Mouse (Mus musculus) left cerebral cortex, adult 2 months (tissue): ENCODE data around the gene Ccdc146. TPM values are rescaled to one million over a fixed set of nuclear protein-coding genes. Genes with fewer than 3 reads are reported as not detected.
"Not testable (repeated sequence)": the region's sequence is repeated elsewhere in the genome, so short reads cannot be mapped to it uniquely, and the experiment has no call there.

Experiments
- DNase-seq, 2 experiments: peaks; one replicate each; pipeline ENCODE4 v3.0.0; 2021 to 2022; ENCODE audit warnings: low spot score in 2 of 2, mixed read lengths in 1 of 2; ENCODE audit errors: extremely low spot score in 1 of 2
- H3K27ac ChIP-seq: fragments of 200-600 bp; 2 replicates; pipeline ENCODE4 v1.8.1; 2022
- H3K4me3 ChIP-seq: fragments of 200-600 bp; 2 replicates; pipeline ENCODE4 v1.8.1; 2022
- CTCF ChIP-seq: fragments of 200-600 bp; IDR thresholded peaks from 2 replicates; pipeline ENCODE4 v1.8.1; 2022; ENCODE audit warnings: antibody characterized with exemption, mild to moderate bottlenecking, moderate library complexity
- intact Hi-C: fragments of 180-260 bp; cut with DNase I; formaldehyde crosslinking; loops from one replicate; pipeline ENCODE4 v1.15.1; 2025
- total RNA-seq, 2 experiments: library from RNA; stranded (reverse); gene quantifications; 2 replicates each; pipeline ENCODE4 v1.2.3; 2021

The Ccdc146 gene
- total RNA-seq, 2 experiments from 2014 or later = 0.20 to 0.40 TPM

GRCm38 (mm10) chr5:21300058-21300457 is 124.4 kb downstream of the Ccdc146 start:
- H3K27ac ChIP-seq = no peak overlapping the region
- no peak for TF ChIP-seq CTCF
- H3K4me3 ChIP-seq = no peak overlapping the region
- intact Hi-C loops = no loop called here
- DNase-seq = no peak

GRCm38 (mm10) chr5:21299076-21299755 is 125.3 kb downstream of the Ccdc146 start:
- DNase-seq = no peak
- intact Hi-C loops = no loop called here

GRCm38 (mm10) chr5:21295683-21296082 is 128.8 kb downstream of the Ccdc146 start:
- Histone ChIP-seq H3K4me3 (no peak overlapping the region), H3K27ac (no peak overlapping the region)
- no peak for DNase-seq
- TF ChIP-seq CTCF = no peak
- intact Hi-C loops = no loop called here

More at GRCm38 (mm10) chr5:21299076-21299755, 125.3 kb downstream of the Ccdc146 start:
- Histone ChIP-seq H3K4me3 (no peak overlapping the region), H3K27ac (no peak overlapping the region)
- TF ChIP-seq CTCF = no peak

- intact Hi-C loops = no loop called here
- TF ChIP-seq CTCF = no peak
- Histone ChIP-seq H3K4me3 (no peak overlapping the region), H3K27ac (no peak overlapping the region)
- DNase-seq = no peak
Measured at GRCm38 (mm10) chr5:21290594-21290993, 133.9 kb downstream of the Ccdc146 start.

GRCm38 (mm10) chr5:21288658-21289435 is 135.6 kb downstream of the Ccdc146 start:
- no peak for DNase-seq

GRCm38 (mm10) chr5:21283356-21284062 is 141.0 kb downstream of the Ccdc146 start:
- intact Hi-C loops = no loop called here
- DNase-seq = no peak
- Histone ChIP-seq H3K27ac (no peak overlapping the region), H3K4me3 (no peak overlapping the region)
- no peak for TF ChIP-seq CTCF

More at GRCm38 (mm10) chr5:21288658-21289435, 135.6 kb downstream of the Ccdc146 start:
- intact Hi-C loops = no loop called here
- no peak for TF ChIP-seq CTCF
- Histone ChIP-seq H3K4me3 (no peak overlapping the region), H3K27ac (no peak overlapping the region)

- DNase-seq, intact Hi-C loops, H3K4me3 ChIP-seq, H3K27ac ChIP-seq: not testable (repeated sequence)
- TF ChIP-seq CTCF = peak; percentile 57
Measured at GRCm38 (mm10) chr5:21277685-21278084, 146.8 kb downstream of the Ccdc146 start.

GRCm38 (mm10) chr5:21271386-21272354 is 152.8 kb downstream of the Ccdc146 start:
- no peak for DNase-seq
- Histone ChIP-seq H3K27ac (no peak overlapping the region), H3K4me3 (no peak overlapping the region)
- no peak for TF ChIP-seq CTCF
- intact Hi-C loops = no loop called here

- Histone ChIP-seq H3K4me3 (no peak overlapping the region), H3K27ac (no peak overlapping the region)
- no peak for DNase-seq
- TF ChIP-seq CTCF = no peak
- intact Hi-C loops = no loop called here
Measured at GRCm38 (mm10) chr5:21270756-21271155, 153.7 kb downstream of the Ccdc146 start.

GRCm38 (mm10) chr5:21269446-21269845 is 155.0 kb downstream of the Ccdc146 start:
- intact Hi-C loops = loop anchor here (5.0 to 10.0 kb wide), 2 partner anchors 318 to 465 kb away; partner anchors contain the start of gene Pmpcb
- H3K27ac ChIP-seq = no peak overlapping the region
- TF ChIP-seq CTCF = no peak
- no peak overlapping the region for H3K4me3 ChIP-seq
- DNase-seq = no peak

GRCm38 (mm10) chr5:21267090-21267489 is 157.4 kb downstream of the Ccdc146 start:
- no peak for DNase-seq
- no peak overlapping the region for H3K4me3 ChIP-seq
- TF ChIP-seq CTCF = no peak
- H3K27ac ChIP-seq = no peak overlapping the region
- intact Hi-C loops = loop anchor here (5.0 to 10.0 kb wide), 2 partner anchors 320 to 468 kb away; partner anchors contain the start of gene Pmpcb
